Mouse (Mus musculus): Measurements from ENCODE around the gene Strap.

- peak; percentile 61 for TF ChIP-seq CTCF (IDR thresholded peaks at IDR 0.05; ENCODE audit: low read depth)
- TF ChIP-seq EP300 (IDR thresholded peaks at IDR 0.05; ENCODE audit: low read depth): no peak
These were observed 12.5 kb downstream of the Strap start for GRCm38 (mm10) chr6:137747174-137747928.

All from liver, embryonic 14.5 days (tissue).